Mouse (Mus musculus) ZHBTc4 (cell line): Measurements from ENCODE around the gene 5730596B20Rik.
A peak's percentile ranks its signal among the peaks of the same experiment; 100 is the strongest.

Experiments
- DNase-seq: peaks from one replicate; pipeline ENCODE4 v3.0.0-alpha.2; 2011; ENCODE audit warnings: low read depth, low spot score

The 5730596B20Rik gene

GRCm38 (mm10) chr6:52162611-52163365, 14.5 kb upstream of the 5730596B20Rik start:
- no peak for DNase-seq

GRCm38 (mm10) chr6:52163366-52164031, 13.8 kb upstream of the 5730596B20Rik start:
- DNase-seq, result no peak

GRCm38 (mm10) chr6:52164051-52164625, 13.2 kb upstream of the 5730596B20Rik start:
- no peak for DNase-seq

GRCm38 (mm10) chr6:52164626-52165440, 12.5 kb upstream of the 5730596B20Rik start, which contains the start of gene Hoxa2:
Gene Hoxa2 (minus strand): TSS chr6:52164831.
- DNase-seq, result no peak

GRCm38 (mm10) chr6:52165441-52166370, 11.6 kb upstream of the 5730596B20Rik start:
- DNase-seq, result peak; percentile 49

- DNase-seq, result no peak
These were observed 10.7 kb upstream of the 5730596B20Rik start for GRCm38 (mm10) chr6:52166431-52167077.

GRCm38 (mm10) chr6:52167176-52167575, 10.1 kb upstream of the 5730596B20Rik start:
- DNase-seq, result no peak

GRCm38 (mm10) chr6:52167736-52168161, 9.5 kb upstream of the 5730596B20Rik start:
- no peak for DNase-seq

- peak; percentile 59 for DNase-seq
These were observed 8.9 kb upstream of the 5730596B20Rik start for GRCm38 (mm10) chr6:52168191-52169055.

- no peak for DNase-seq
These were observed 7.7 kb upstream of the 5730596B20Rik start for GRCm38 (mm10) chr6:52169499-52170165.

GRCm38 (mm10) chr6:52170166-52170897, 7.0 kb upstream of the 5730596B20Rik start:
- peak; percentile 60 for DNase-seq

- DNase-seq, result no peak
These were observed 6.4 kb upstream of the 5730596B20Rik start for GRCm38 (mm10) chr6:52170898-52171223.

- DNase-seq, result no peak
These were observed 6.0 kb upstream of the 5730596B20Rik start for GRCm38 (mm10) chr6:52171331-52171730.

GRCm38 (mm10) chr6:52171938-52172337, 5.4 kb upstream of the 5730596B20Rik start:
- no peak for DNase-seq

GRCm38 (mm10) chr6:52172501-52172900, 4.8 kb upstream of the 5730596B20Rik start:
- DNase-seq, result peak; percentile 98

GRCm38 (mm10) chr6:52173648-52174047, 3.6 kb upstream of the 5730596B20Rik start:
- DNase-seq, result no peak

GRCm38 (mm10) chr6:52174968-52175751, 2.1 kb upstream of the 5730596B20Rik start:
- DNase-seq, result peak; percentile 73
